Mouse (Mus musculus) layer of hippocampus, adult 18-20 months (tissue): ENCODE measurements around the gene Aox4. TPM values are rescaled to one million over a fixed set of nuclear protein-coding genes. Genes with fewer than 3 reads are reported as not detected.

ENCODE experiments used
- DNase-seq, 2 experiments: peaks; one replicate each; pipeline ENCODE4 v3.0.0; 2022; ENCODE audit warnings: low spot score in 2 of 2
- total RNA-seq, 2 experiments: library from RNA; stranded (reverse); gene quantifications; 2 replicates each; pipeline ENCODE4 v1.2.3; 2021

Aox4 gene
- total RNA-seq, 2 experiments from 2014 or later, result 1.2 to 1.5 TPM

- no peak for DNase-seq
Measured at GRCm38 (mm10) chr1:58298347-58298746, 88.2 kb downstream of the Aox4 start.

GRCm38 (mm10) chr1:58301073-58301472 is 90.9 kb downstream of the Aox4 start:
- no peak for DNase-seq

- no peak for DNase-seq
Measured at GRCm38 (mm10) chr1:58302015-58302414, 91.8 kb downstream of the Aox4 start.

GRCm38 (mm10) chr1:58303009-58303408 is 92.8 kb downstream of the Aox4 start:
- DNase-seq, result no peak

GRCm38 (mm10) chr1:58303726-58304125 is 93.5 kb downstream of the Aox4 start:
- no peak for DNase-seq

- DNase-seq, result no peak
Measured at GRCm38 (mm10) chr1:58304296-58304695, 94.1 kb downstream of the Aox4 start.

- no peak for DNase-seq
Measured at GRCm38 (mm10) chr1:58307181-58307580, 97.0 kb downstream of the Aox4 start.

- DNase-seq, result no peak
Measured at GRCm38 (mm10) chr1:58308594-58308993, 98.4 kb downstream of the Aox4 start.

- DNase-seq, result no peak
Measured at GRCm38 (mm10) chr1:58309853-58310252, 99.7 kb downstream of the Aox4 start.

- DNase-seq, result no peak
Measured at GRCm38 (mm10) chr1:58311221-58311864, 101.1 kb downstream of the Aox4 start.

- no peak for DNase-seq
Measured at GRCm38 (mm10) chr1:58313173-58313572, 103.0 kb downstream of the Aox4 start.

- no peak for DNase-seq
Measured at GRCm38 (mm10) chr1:58315532-58315931, 105.3 kb downstream of the Aox4 start.

Other genes starting within 250 kb of the Aox4 start
- gene Sgo2a, start 214.4 kb upstream of the Aox4 start, total RNA-seq, result under 1 TPM; 0.18 to 0.22 TPM
- gene Kctd18, start 191.4 kb upstream of the Aox4 start, total RNA-seq, result 10 to 100 TPM; 15.7 to 17.5 TPM
- 1 to 10 TPM; 3.8 to 4.3 TPM for gene Aox1, start 180.5 kb upstream of the Aox4 start, total RNA-seq
- 1 to 10 TPM; 1.7 to 1.9 TPM for gene Aox3, start 97.3 kb upstream of the Aox4 start, total RNA-seq
- gene Aox2, start 67.9 kb downstream of the Aox4 start, total RNA-seq, result not detected
- 100 to 1,000 TPM; 109 to 114 TPM for gene Bzw1, start 182.5 kb downstream of the Aox4 start, total RNA-seq
- gene Clk1, start 213.7 kb downstream of the Aox4 start, total RNA-seq, result 100 to 1,000 TPM; 144 to 166 TPM
- 10 to 100 TPM; 18.5 to 23.2 TPM for gene Nif3l1, start 234.8 kb downstream of the Aox4 start, total RNA-seq
- 10 to 100 TPM; 25.2 to 25.9 TPM for gene Ppil3, start 235.1 kb downstream of the Aox4 start, total RNA-seq